Mouse (Mus musculus): ENCODE measurements around the gene Tnxb.
A peak's percentile ranks its signal among the peaks of the same experiment; 100 is the strongest.

Gene Tnxb

GRCm38 (mm10) chr17:34644608-34645007, 25.7 kb upstream of the Tnxb start, which contains the start of gene Fkbpl:
Gene Fkbpl (plus strand): TSS chr17:34644764.
- peak; percentile 98 for DNase-seq

GRCm38 (mm10) chr17:34645256-34645829, 25.0 kb upstream of the Tnxb start:
- no peak for DNase-seq

- peak; percentile 30 for DNase-seq
Measured at GRCm38 (mm10) chr17:34645831-34646511, 24.4 kb upstream of the Tnxb start.

GRCm38 (mm10) chr17:34646906-34647787, 23.2 kb upstream of the Tnxb start, which contains the start of gene Atf6b:
Gene Atf6b (plus strand): TSS chr17:34647146.
- DNase-seq: peak; percentile 98

- DNase-seq: no peak
Measured at GRCm38 (mm10) chr17:34648141-34648890, 22.0 kb upstream of the Tnxb start.

GRCm38 (mm10) chr17:34649106-34649864, 21.1 kb upstream of the Tnxb start:
- no peak for DNase-seq

GRCm38 (mm10) chr17:34650781-34651180, 19.6 kb upstream of the Tnxb start:
- no peak for DNase-seq

GRCm38 (mm10) chr17:34651507-34652221, 18.7 kb upstream of the Tnxb start:
- peak; percentile 69 for DNase-seq

- no peak for DNase-seq
Measured at GRCm38 (mm10) chr17:34652546-34652945, 17.8 kb upstream of the Tnxb start.

- no peak for DNase-seq
Measured at GRCm38 (mm10) chr17:34652985-34653384, 17.4 kb upstream of the Tnxb start.

GRCm38 (mm10) chr17:34653746-34654285, 16.5 kb upstream of the Tnxb start:
- DNase-seq: peak; percentile 86

GRCm38 (mm10) chr17:34654392-34654791, 15.9 kb upstream of the Tnxb start:
- DNase-seq: peak; percentile 50

- peak; percentile 87 for DNase-seq
Measured at GRCm38 (mm10) chr17:34655160-34655559, 15.2 kb upstream of the Tnxb start.

- peak; percentile 95 for DNase-seq
Measured at GRCm38 (mm10) chr17:34655581-34655991, 14.7 kb upstream of the Tnxb start.

- DNase-seq: peak; percentile 52
Measured at GRCm38 (mm10) chr17:34656666-34657065, 13.7 kb upstream of the Tnxb start.

GRCm38 (mm10) chr17:34657271-34657670, 13.1 kb upstream of the Tnxb start:
- no peak for DNase-seq

GRCm38 (mm10) chr17:34658145-34658544, 12.2 kb upstream of the Tnxb start:
- DNase-seq: no peak

GRCm38 (mm10) chr17:34658591-34658990, 11.7 kb upstream of the Tnxb start:
- DNase-seq: no peak

GRCm38 (mm10) chr17:34659181-34659896, 11.0 kb upstream of the Tnxb start:
- DNase-seq: no peak

GRCm38 (mm10) chr17:34659897-34660214, 10.5 kb upstream of the Tnxb start:
- DNase-seq: no peak

All from lung, postnatal 10 days (tissue).